Mouse (Mus musculus) effector memory CD4-positive, alpha-beta T cell, adult 5 months (primary cell): ENCODE measurements around the gene Arf4. TPM values are rescaled to one million over a fixed set of nuclear protein-coding genes. Genes with fewer than 3 reads are reported as not detected.

Experiments
- polyA plus RNA-seq: library from polyadenylated mRNA; unstranded; fragments of 100-300 nt; shearing (Covaris generic); gene quantifications from one replicate; pipeline ENCODE4 v1.2.1, GENCODE M21; 2017

Gene Arf4
- 549 TPM for polyA plus RNA-seq

GRCm38 (mm10) chr14:26637851-26638707, at the start of gene Arf4:
Arf4 (plus strand) TSS chr14:26638074.

GRCm38 (mm10) chr14:26669292-26670073, 31.6 kb downstream of the Arf4 start, which contains the start of gene Pde12:
Pde12 (minus strand) TSS chr14:26669883.

GRCm38 (mm10) chr14:26692974-26693373, 55.1 kb downstream of the Arf4 start, which contains the start of gene Dnah12:
Dnah12 (plus strand) TSS chr14:26693274.

Other genes with a start within 250 kb of the Arf4 start
- gene Slmap, start 103.1 kb upstream of the Arf4 start, polyA plus RNA-seq, result 44.1 TPM
- gene Dennd6a, start 64.2 kb upstream of the Arf4 start, polyA plus RNA-seq, result 15.2 TPM
- gene Pde12, start 31.8 kb downstream of the Arf4 start, polyA plus RNA-seq, result 9.8 TPM
- not detected for gene Dnah12, start 55.2 kb downstream of the Arf4 start, polyA plus RNA-seq